Mouse (Mus musculus) thymus, postnatal 0 days (tissue): ENCODE data around the gene Zc3h6. TPM values are rescaled to one million over a fixed set of nuclear protein-coding genes. Genes with fewer than 3 reads are reported as not detected.
A peak's percentile ranks its signal among the peaks of the same experiment; 100 is the strongest.

Experiments used
- DNase-seq: peaks from one replicate; pipeline ENCODE4 v3.0.0-alpha.2; 2015; ENCODE audit warnings: low spot score
- microRNA-seq: library from miRNA; unstranded; fragments of <30 nt; microRNA quantifications from one replicate; pipeline ENCODE4, GENCODE M21; 2016; ENCODE audit warnings: borderline number of aligned reads
- polyA plus RNA-seq: library from polyadenylated mRNA; unstranded; fragments of >200 nt; fragmentation: Nextera tagmentation; extraction: Ambion mirVana; gene quantifications from 2 replicates; pipeline ENCODE4 v1.2.1, GENCODE M21; 2015

Zc3h6 gene
- polyA plus RNA-seq, 1 experiment from 2014 or later, result 6.5 TPM

GRCm38 (mm10) chr2:129024820-129025219, 57.6 kb downstream of the Zc3h6 start:
- DNase-seq, result no peak

- no peak for DNase-seq
These were observed 68.2 kb downstream of the Zc3h6 start for GRCm38 (mm10) chr2:129035381-129035780.

DNA sequence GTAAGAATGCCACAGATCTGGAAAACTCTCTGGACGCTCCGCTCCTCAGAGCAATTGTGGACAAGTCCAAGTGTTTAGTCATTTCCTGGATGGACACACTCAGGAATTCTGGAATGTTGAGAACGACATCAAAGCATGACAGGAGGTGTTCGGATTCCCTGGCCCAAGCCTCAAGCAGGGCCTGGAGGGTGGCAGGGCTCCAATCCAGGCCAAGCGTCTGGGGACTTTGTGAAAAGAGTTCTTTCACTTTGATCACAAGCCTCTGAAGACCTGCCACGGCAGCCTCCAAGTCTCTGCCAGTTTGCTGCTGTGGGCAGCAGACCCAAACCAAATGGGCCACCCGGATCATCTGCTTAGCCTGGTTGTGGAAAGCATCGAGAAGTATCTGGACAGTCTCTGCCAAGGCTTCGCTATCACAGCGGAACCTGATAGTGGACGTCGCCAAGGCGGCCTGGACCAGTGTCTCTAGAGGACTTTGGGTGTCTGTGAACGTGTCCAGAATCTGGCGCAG, 71.3 kb downstream of the Zc3h6 start:
- DNase-seq, result no peak

DNA sequence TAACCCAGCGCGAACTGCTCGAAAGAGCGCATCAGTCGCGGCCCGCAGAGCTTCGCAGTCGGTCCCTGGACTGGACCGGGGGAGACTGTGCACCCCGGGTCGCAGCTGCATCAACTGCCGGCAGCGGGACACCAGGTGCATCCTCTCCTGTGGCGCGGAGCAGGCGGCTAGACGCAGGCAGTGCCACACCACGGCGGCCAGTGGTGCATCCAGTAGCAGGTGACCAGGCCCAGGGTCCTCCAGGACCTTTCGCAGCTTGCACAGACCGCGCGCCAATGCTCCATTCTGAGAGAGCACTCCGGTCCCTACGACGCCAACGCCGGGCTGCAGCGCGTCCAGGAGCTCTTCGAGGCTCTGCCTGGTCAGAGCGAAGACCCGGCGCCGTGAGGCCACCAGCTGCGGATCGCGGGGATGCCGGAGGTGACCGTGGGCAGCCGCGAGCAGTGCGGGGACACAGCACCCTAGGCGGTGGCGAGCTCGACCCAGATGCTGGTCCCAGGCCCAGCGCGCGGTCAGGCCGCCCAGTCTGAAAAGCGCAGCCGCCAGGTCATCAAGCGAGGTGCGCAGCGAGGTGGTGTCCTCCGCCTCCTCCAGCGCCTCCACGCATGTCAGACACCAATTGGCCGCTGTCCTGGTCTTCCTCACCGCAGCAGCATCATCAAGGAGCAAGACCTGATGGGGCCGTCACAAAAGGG, 71.9 kb downstream of the Zc3h6 start:
- peak; percentile 24 for DNase-seq

DNA sequence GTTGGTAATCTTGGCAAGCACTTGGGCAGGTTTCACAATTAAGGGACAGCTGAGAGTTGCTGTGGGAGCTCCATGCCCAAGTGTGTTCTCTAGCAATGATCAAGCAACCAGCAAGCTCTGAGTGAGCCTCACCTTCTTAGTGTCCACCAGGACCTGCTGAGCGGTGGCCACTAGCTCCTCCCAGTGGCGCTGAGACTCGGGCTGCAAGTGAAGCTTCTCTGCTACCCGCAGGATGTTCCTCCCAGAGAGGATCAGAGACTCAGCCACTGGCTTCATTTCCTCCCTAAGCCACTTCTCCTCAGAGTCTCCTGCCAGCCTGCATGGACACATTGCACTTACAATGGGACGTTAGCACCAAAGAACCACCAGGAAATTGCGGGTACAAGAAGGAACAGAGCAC, 73.4 kb downstream of the Zc3h6 start:
- DNase-seq, result peak; percentile 36

- no peak for DNase-seq
These were observed 79.1 kb downstream of the Zc3h6 start for GRCm38 (mm10) chr2:129046172-129046845.

GRCm38 (mm10) chr2:129046846-129047196, 79.6 kb downstream of the Zc3h6 start:
- DNase-seq, result no peak

GRCm38 (mm10) chr2:129047811-129048210, 80.6 kb downstream of the Zc3h6 start, which contains the start of gene Vinac1:
Vinac1 (minus strand) TSS chr2:129048172.
- DNase-seq, result no peak

- no peak for DNase-seq
These were observed 85.3 kb downstream of the Zc3h6 start for GRCm38 (mm10) chr2:129052451-129052983.

DNA sequence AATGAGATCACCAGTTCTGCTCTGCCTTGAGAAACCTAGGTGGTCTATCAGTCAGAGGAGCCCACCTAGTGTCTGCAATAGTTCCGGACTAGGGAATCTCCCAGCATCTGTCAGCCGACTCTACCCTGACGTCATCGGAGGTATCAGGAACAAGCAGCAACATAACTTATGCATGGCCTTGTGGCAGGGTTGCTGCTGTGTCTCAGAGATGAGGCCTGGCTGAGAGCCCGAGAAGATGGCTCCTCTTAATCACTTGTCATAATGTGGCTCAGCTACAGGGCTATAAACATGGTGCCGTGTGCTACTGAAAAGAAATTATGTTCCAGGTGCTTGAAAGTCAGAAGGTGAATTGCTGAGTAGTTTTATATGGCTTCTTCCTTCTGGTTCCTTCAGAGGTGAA, 88.5 kb downstream of the Zc3h6 start:
- no peak for DNase-seq

GRCm38 (mm10) chr2:129056597-129056996, 89.4 kb downstream of the Zc3h6 start:
- peak; percentile 37 for DNase-seq

GRCm38 (mm10) chr2:129057256-129057655, 90.1 kb downstream of the Zc3h6 start:
- DNase-seq, result no peak

GRCm38 (mm10) chr2:129057920-129058361, 90.7 kb downstream of the Zc3h6 start:
- no peak for DNase-seq

GRCm38 (mm10) chr2:129061456-129062059, 94.4 kb downstream of the Zc3h6 start:
- no peak for DNase-seq

- DNase-seq, result peak; percentile 76
These were observed 98.5 kb downstream of the Zc3h6 start, which contains the start of gene Ttl for GRCm38 (mm10) chr2:129065437-129066282. Ttl (plus strand) TSS chr2:129065942.

DNA sequence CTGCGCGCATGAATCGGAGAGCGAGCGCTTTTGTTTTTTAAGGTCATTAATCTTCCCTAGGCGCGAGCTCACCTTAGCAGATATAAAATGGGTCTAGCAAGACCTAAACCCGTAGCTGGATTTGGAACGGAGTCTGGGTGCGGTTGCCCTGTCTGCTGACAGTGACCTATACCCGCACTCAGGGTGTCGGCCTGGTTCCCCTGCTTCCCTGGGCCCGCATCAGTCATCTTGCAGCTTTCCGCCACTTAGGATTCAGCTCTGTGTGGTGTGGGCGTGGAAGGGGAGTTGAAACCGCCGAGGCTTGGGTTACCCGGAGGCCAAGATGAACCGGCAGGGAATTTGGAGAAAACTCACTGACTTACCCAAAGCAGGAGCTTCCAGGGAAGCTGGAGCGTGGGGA, 99.1 kb downstream of the Zc3h6 start:
- peak; percentile 47 for DNase-seq

Small RNA genes lying within 50 kb of the gene (microRNA-seq; reads per million reads assigned to microRNA genes)
- gene Gm22859, result not detected

Other genes with a start within 250 kb of the Zc3h6 start
- gene Tmem87b, start 149.3 kb upstream of the Zc3h6 start, polyA plus RNA-seq, result 24.3 and 30.6 TPM in 2 replicates
- gene Fbln7, start 104.4 kb upstream of the Zc3h6 start, polyA plus RNA-seq, result 1.3 and 1.4 TPM in 2 replicates
- gene Zc3h8, start 23.3 kb upstream of the Zc3h6 start, polyA plus RNA-seq, result 9.3 and 10.1 TPM in 2 replicates
- 17.1 and 18.5 TPM in 2 replicates for gene Gm10762, start 323 bp downstream of the Zc3h6 start, polyA plus RNA-seq
- gene Vinac1, start 80.8 kb downstream of the Zc3h6 start, polyA plus RNA-seq, result 0.14 and 0.23 TPM in 2 replicates
- gene Ttl, start 98.5 kb downstream of the Zc3h6 start, polyA plus RNA-seq, result 5.2 and 5.9 TPM in 2 replicates
- 19.4 TPM in 2 replicates for gene Polr1b, start 133.6 kb downstream of the Zc3h6 start, polyA plus RNA-seq
- gene Chchd5, start 162.3 kb downstream of the Zc3h6 start, polyA plus RNA-seq, result 27.8 and 28.7 TPM in 2 replicates
- 33.3 and 42.5 TPM in 2 replicates for gene Slc20a1, start 231.4 kb downstream of the Zc3h6 start, polyA plus RNA-seq